Mouse (Mus musculus) right cerebral cortex, postnatal 36 days (tissue): ENCODE results near the gene Adcy2.

Experiments
- DNase-seq, 2 experiments: peaks; one replicate each; pipeline ENCODE4 v3.0.0; 2022; ENCODE audit warnings: low spot score in 2 of 2, mixed read lengths in 1 of 2

Adcy2 gene

DNA sequence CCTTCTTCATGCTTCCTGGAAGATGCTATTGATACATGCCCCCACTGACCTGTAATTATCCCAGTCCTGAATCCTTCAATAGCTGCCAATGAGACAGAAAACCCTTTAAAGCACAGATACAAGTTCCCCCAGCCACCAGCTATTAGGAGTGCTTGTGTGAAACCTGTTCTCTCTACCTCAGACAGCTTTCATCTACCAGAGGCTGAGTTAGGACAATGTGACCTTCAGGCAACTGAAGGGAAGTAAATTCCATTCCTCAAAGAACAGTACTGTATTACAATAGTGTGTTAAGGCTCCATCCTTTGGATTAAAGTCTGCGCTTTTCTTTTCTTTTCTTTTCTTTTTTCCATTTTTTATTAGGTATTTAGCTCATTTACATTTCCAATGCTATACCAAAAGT, 356.6 kb downstream of the Adcy2 start:
- DNase-seq, result no peak

DNA sequence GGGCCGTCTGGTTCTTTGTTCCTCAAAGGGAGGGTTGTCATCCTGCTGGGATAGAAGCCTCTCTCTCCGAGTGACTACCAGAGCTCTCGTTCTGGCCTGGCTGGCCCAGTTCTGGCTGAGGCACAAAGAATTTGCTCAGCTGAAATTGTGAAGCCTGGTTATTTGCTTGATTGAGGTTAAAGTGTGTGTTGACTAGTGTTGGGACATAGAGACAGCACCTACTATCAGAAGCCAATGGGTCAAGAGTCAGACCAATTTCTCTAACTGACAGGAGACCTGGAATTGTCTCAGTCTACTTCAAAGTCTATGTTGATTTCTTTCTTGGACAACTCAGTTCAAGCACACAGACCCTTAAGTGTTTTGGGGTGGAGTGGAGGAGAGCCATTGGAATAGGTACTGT, 372.3 kb downstream of the Adcy2 start:
- no peak for DNase-seq

DNA sequence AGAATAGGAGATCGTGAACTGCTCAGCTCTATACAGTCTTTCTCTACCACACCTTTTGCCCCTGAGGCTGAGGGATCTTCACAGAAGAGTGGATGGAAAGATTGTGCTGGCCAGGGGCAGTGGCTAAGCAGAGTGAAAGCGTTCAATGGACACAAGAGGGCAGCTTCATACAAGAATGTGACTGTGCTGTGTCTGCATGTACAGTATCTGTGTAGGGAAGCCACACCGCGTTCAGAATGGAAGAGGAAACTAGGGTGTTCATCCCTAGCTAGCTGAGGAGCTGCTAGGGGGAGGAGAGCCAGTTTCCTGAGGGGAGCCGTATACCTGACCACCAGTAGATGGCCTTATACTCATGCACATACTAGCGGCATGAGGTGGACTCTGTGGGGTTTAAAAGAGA, 376.5 kb downstream of the Adcy2 start:
- DNase-seq, result no peak

DNA sequence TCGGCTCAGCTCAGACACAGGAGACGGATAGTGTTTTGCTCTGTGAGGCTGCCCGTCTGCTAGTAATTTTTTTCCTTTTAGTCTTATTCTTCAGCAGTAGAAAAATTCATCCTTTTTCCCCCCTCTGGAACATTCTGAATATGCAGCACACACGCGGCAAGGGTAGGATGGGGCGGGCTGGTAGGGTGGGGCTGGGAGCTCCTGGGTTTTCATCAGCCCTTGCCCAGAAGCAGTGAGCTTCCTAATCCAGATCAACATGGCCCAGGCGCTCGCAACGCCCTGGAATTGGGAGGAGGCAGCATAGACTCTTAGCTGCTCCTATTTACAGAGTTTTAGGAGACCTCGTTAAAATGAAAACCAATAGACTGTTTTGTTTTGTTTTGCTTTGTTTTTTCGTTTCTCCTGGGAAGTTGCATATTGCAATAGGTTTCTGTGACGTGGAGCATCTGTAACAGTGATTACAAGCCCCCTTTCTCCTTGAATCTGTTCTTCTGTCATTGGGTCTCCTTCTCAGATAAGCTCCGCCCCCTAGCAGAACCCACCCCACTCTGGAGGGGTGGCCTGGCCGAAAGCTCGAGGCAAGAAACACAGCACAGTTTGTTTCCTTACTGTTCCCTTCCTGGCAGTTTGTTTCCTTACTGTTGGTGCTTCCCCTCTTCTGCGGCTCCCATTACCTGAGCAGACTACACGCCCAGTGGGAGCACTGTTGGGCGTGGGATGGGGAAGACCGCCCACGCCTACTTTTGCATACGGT, 391.5 kb downstream of the Adcy2 start:
- no peak for DNase-seq

DNA sequence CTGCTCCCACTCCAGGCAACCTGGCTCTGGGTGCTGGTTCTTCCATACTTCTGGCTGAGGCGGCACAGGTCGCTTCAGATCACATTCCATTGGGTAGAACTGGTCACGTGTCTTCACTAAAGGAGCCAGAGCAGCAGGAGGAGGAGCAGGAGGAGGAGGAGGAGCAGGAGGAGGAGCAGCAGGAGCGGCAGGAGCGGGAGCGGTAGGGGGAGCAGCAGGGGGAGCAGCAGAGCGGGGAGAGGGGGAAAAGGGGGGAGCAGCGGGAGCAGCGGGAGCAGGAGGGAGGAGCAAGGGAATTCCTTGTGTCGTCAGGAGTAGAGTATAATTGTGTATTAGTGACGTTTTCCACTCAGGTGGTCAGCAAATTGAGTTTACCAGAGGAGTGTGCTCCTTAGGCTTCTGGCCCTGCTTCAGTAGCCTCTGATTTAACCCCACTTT, 393.6 kb downstream of the Adcy2 start:
- no peak for DNase-seq

DNA sequence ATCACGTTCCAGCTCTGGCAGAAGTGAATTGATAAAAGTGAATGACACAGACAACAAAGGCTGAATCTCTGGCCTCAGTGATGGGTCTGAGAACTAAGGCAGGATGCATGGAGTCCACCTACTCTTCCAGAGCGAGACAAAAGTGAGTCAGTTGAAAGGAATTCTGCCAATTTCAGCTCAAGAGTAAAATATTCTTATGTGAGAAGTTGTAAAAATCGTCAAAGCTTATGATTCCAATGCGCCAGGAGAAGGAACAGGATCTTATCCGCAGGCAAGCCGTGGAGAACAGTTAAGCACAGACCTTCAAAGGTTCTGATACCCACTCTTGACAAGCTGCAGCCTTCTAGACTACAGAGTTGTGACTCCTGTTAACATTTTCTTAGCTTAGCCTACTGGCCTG, 396.3 kb downstream of the Adcy2 start:
- no peak for DNase-seq

DNA sequence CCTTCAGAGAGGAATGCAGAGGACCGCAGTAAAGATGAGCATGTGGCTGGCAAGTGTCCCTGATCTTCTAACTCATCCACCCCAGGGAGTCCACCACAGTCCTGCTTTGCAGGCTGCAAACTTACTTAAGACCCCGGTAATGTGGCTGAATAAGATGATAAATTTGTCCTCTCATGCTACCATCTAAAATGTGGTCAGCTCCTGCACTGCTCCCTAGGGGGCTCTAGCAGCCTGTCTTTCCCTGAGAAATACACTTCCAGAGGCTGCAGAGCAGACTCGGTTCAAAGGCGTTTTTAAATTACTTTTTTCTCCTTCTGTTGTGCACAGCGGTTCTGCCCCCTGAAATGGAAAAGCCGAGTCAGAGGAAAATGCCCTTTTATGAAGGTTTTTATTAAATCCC, 398.2 kb downstream of the Adcy2 start:
- DNase-seq, result peak in 1 of 2 experiments; percentile 39

DNA sequence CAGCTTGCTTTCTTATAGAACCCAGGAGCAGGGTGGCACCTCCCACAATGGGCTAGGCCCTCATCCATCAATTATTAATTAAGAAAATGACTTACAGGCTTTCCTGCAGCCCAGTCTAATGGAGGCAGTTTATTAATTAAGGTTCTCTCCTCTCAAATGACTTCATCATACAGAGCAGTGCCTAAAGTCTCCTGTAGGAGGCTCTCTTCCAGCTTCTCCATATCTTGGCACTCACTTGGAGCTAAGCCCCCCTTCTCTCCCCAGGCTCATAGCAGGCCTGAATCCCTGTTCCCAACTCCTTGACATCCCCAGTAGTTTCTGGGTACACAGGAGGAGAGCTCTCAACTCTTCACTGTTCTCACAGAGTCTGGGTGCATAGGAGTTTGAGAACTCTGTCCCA, 400.4 kb downstream of the Adcy2 start:
- no peak for DNase-seq

DNA sequence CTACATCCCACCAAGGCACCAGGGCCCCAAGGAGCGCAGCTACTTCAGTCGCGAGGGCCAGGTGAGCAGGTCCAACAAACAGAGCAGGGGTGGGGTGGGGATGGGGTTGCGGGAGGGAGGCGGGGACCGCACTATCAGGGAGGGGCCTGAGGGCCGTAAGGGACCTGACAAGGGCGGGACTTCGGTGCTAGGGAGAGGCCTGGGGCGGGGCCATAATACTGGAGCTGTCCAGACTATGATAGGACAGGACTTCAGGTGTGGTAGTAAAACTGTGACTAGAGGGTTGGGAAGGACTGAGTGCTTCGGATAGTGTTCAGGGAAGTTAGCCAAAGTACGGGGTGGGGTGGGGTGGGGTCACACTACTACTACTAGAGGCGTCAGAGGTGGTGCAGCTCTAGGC, 401.7 kb downstream of the Adcy2 start:
- no peak for DNase-seq

DNA sequence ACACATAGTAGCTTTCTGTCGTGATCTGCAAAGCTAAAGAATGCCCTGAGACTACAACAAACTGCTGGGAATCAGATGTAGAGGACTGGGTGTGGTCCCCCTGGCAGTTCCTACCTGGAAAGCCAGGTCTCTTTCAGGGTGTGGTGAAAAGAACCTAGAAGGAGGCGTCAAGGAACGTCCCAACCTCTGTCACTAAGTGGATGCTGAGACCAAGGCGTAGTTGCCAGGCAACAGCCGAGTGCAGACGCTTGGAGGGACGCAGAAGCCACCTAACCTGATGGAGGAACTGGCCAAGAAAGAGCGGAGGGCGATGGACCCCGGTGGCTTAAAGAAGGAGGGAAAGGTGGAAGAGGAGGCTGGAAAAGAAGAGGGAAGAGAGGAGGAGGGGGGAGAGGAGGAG, 402.1 kb downstream of the Adcy2 start, which contains the start of gene 1700001L19Rik:
TSS of gene 1700001L19Rik (plus strand) at position 223 of the 400 bp plus-strand sequence.
- peak in 1 of 2 experiments; percentile 54 for DNase-seq

DNA sequence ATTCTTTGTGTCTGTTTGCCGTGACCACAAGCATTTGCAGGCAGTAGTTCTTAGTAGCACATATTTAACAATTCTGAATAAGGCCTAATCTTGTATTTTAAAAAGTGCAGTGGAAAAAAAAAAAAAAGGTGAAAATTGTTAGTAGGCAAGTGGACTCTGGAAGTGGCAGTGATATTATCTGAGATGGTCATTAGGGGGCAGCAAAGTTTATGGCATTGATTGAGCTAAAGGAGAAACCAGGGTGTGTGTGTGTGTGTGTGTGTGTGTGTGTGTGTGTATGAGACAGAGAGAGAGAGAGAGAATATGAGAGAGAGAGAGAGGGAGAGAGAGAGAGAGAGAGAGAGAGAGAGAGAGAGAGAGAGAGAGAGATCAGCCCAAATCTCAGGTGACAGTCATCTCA, 405.5 kb downstream of the Adcy2 start:
- no peak for DNase-seq

DNA sequence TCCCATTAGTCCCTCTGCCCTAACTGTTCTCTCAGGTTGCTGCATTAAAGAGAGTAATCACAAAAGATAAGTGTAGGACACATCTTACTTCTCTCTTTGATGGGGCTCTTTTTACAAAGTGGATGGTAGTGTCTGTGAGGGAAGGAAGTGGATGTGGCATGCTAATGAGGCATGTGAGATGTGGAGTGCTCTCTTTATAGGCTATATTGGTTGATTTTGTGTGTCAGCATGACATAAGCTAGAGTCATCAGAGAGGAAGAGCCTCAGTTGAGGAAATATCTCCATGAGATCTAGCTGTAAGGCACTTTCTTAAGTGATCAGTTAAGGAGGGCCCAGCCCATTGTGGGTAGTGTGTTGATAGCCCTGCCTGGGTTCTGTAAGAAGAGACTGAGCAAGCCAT, 411.0 kb downstream of the Adcy2 start:
- DNase-seq, result no peak

DNA sequence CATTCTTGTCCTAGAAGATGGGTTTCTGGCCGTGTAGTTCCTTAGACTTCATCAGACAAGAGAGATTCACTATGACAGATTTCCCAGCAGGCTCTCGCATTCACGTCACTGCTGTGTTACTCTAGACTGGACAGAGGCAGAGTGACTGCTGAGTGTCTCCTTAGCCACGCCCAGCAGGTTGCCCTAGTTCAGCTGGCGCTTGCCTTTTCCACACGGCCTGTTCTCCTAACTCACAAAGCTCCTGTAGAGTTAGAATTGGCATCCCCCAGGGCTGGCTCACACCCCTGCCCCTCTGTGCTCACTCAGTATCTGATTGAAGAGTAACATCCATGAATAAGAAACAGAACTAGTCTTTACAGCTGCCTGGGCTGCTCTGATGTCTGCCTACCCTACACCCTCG, 413.9 kb downstream of the Adcy2 start:
- DNase-seq, result no peak

DNA sequence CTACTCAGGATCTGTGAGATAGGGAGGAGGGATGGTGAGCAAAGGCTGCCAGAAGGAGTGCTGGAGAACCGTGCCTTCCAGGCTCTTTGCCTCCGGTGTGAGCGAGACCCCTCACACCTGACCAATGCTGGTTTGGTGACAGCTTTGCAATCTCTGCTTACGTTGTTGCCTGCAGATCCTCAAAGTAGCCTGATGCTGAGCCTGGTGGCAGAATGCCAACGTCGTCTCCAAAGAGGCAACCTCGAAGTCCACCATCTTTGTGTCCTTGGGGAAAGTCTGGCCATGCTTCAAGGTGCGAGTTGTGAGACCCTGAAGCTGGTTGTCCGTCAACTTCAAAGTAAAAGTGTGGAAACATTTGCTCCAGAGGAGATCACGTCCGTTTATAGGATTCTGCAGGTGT, 415.4 kb downstream of the Adcy2 start:
- DNase-seq, result no peak

DNA sequence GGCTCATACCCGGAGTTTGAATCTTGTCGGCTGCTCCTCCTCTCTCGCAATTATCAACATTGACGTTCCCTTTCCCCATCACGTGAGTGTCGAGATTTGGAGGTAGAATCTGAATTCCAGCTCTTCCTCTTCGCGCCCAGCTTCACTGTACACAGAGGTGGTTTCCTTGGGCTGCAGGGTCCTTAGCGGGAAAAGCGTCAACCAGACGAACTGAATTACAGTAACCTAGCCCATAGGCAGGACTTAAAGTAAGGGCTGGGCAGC, 416.9 kb downstream of the Adcy2 start:
- no peak for DNase-seq

DNA sequence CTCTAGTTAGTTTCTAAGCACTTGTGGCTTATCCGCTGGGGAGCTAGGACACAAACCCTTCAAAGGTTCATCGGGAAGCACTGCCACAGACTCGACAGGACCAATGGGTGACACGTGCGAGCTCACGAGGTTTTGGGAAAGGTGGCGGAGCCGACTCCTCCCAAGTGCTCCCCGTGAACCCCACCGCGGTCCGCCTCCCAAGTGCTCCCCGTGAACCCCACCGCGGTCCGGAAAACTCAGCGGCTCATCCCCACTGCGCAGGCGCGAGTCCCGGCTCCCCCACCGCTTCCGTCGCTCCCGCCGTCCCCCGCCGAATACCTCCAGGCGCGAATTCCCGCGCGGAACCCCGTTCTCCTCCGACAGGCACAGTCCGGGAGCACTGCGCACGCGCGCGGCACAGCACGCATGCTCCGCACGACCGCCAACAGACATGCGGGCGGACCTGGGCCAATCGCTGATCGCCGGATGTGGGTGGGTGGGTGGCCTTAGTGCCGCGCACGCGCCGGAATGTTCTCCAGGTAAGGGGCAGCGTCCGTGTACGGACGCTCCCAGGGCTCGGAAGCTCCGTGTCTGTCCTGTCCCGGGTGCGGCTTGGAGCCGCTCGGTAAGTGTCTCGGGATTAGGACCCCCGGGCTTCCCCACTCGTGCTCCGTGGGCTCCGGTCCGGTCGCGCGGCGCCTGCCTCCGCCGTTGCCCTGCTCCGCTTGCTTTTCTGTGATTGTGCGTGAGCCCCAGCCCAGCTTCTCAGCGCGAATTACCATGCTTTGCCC, 417.4 kb downstream of the Adcy2 start, which contains the start of the genes Mtrr and Fastkd3:
TSS of gene Mtrr (minus strand) at position 403 of the 770 bp plus-strand sequence.
TSS of gene Fastkd3 (plus strand) at position 488 of the 770 bp plus-strand sequence.
- peak; percentile 97 for DNase-seq

DNA sequence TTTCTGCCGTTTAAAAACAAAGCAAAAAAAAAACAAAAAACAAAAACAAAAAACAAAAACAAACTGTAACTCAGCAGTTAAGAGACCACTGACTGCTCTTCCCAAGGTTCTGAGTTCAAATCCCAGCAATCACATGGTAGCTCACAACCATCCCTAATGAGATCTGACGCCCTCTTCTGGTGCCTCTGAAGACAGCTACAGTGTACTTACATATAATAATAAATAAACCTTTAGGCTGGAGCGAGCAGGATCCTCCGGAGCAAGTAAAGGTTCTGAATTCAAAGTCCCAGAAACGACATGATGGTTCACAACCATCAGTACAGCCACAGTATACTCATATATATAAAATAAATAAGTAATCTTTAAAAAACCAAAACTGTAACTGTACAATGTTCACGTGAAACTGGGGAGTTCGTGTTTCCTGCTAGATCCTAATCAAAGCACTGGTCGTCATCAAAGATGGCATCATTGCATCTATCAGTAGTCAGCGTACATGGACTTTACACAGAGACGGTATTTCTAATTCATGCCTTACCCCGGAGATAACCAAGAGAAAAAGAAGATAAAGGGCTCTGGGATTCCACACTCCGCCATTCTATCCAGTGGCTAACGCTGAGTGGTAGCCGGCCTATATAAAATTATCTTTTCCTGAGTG, 418.1 kb downstream of the Adcy2 start:
- DNase-seq, result no peak

DNA sequence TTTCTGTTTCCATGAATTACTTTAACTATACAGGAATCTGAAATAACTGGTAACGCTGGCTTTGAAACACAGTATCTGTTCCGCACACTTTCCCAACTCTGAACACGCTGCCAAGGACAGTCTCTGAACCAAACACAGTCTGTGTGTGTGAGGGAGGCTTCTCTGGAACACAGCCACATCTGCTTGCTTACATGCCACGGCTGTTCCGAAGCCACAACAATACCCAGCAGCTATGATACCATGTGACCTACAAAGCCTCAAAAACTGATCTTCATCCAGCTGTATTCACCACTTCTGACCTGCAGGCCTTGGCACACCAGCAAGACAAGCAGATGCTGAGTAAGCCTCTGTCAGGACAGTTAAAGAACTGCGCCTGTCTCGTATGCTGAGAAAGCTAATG, 421.4 kb downstream of the Adcy2 start:
- DNase-seq, result no peak

DNA sequence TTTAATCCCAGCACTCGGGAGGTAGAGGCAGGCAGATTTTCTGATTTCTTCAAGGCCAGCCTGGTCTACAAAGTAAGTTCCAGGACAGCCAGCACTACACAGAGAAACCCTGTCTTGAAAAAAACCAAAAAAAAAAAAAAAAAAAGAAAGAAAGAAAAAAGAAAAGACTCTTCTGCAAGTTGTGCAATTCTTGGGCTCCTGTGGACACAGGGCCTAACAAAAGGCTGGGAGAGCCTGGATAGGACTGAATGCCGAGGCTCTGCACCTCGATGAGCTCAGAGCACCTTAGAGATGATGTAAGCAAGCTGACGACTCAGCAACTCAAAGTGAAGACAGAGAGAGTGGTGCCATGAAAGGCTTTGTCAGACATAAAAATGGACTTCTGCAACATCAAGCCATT, 424.9 kb downstream of the Adcy2 start:
- no peak for DNase-seq

DNA sequence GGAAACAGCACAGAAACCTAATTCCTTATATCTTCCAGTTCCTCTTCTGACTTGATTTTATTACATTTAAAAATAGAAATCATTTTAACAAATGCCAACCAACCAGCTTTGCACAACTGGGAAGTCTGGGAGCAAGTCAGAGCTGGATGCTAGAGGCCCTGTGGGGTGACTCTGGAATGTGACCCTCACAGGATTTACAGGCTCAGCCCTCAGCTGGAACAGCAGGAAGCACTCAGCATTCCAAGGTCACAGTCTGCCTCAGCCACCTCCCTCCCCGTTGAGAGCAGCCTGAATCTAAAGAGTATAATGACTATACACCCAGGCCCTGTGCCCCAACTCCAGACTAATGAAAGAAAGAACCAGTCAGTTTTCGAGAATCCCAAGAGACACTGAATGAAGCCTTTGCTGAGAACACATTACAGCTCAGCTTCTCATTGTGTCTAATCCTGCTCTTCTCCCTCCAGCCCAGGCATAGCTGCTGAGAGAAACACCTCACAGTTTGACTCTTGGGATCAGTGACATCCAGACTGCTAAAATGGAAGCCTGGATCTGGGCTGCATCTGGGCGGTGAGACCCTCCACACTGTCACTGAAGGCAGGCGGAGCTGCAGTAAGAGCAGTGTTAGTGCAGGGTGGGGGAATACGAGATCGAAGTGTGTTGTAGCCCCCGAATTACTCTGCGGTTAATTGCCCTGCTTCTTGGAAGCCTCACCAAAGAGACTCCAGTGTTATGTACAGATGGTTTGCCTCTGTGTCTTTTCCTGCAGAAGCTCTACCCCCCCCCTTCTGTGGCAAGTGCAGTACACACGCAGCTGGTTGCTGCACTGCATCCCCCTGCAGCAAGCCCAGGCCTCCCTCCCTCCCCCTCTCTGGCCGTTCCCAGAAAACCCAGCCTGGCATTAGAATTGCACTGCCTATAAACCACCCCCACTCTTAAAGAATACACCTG, 426.1 kb downstream of the Adcy2 start:
- DNase-seq, result no peak

DNA sequence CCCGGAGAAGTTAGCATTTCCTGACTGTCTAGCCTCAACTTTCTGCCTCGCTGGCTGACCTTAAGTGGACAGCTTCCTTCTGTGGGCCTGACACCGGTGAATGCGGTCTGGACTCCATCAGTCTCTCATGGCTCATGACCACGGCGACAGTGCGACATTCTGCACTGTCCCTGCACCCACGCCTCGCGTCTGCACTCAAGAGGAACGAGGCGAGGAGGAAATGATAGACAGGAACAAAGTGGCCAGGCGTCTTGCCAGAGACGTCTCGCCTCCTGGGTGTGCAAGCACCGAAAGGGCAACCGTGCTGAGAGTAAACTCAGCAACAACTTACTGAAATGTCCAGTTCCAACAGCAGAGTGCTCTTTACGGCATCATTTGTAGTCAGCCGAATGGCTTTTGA, 427.1 kb downstream of the Adcy2 start:
- no peak for DNase-seq
